ENCODE assay signal across 12 mouse cellular contexts in genomic region chr11:6790690-6791089, GRCm38 (mm10). TPM values are rescaled to one million over a fixed set of nuclear protein-coding genes. Genes with fewer than 3 reads are reported as not detected.
DNase-seq lines count a peak whose midpoint lies in the region; ATAC-seq and TF ChIP-seq lines count a peak whose summit lies in the region.
"Had no signal": no experiment of that assay in that cellular context is flagged by ENCODE, and none has a peak within 500 bp of the region (broad histone marks: within the 10 kb centered on the region; RNA-seq: fewer than 3 reads in every experiment).

No protein-coding gene starts in this region.

- no peaks in the 10 kb centered on the region for H3K9me3 ChIP-seq in kidney, postnatal 0 days (replicated peaks; ENCODE audit: low read length)
- H3K9me3 ChIP-seq in forebrain, embryonic 11.5 days (ENCODE audit: control insufficient read depth, low read length) = no peaks in the 10 kb centered on the region; the same call in 1 of the 2 replicates

- ATAC-seq in kidney, postnatal 0 days (replicated peaks; ENCODE audit: low FRiP score, low read depth) = no peak
- no peak for ATAC-seq in forebrain, embryonic 11.5 days (replicated peaks; ENCODE audit: low FRiP score)

- H3K9ac ChIP-seq in kidney, postnatal 0 days (ENCODE audit: low read depth, low read length) = no peak overlapping the region
- H3K9ac ChIP-seq in forebrain, embryonic 11.5 days (ENCODE audit: low read length) = no peak overlapping the region
- H3K9ac ChIP-seq: midbrain, embryonic 12.5 days had no signal

- no peak overlapping the region for H3K4me3 ChIP-seq in kidney, postnatal 0 days (replicated peaks; ENCODE audit: low read depth, low read length)
- H3K4me3 ChIP-seq in cortical plate, adult 2 months (ENCODE audit: insufficient read depth, low read length) = no peak overlapping the region
- no peak overlapping the region for H3K4me3 ChIP-seq in forebrain, embryonic 11.5 days (ENCODE audit: low read depth, low read length)
- H3K4me3 ChIP-seq: midbrain, embryonic 12.5 days had no signal

- TF ChIP-seq POLR2A in cortical plate, adult 2 months (IDR thresholded peaks at IDR 0.05; ENCODE audit: extremely low read depth, insufficient read depth, low read length) = no peak

- H3K36me3 ChIP-seq in kidney, postnatal 0 days (ENCODE audit: insufficient read depth, low read length) = no peaks in the 10 kb centered on the region
- H3K36me3 ChIP-seq in forebrain, embryonic 11.5 days (ENCODE audit: control insufficient read depth, insufficient read depth, low read length) = no peaks in the 10 kb centered on the region
- H3K36me3 ChIP-seq: midbrain, embryonic 12.5 days had no signal

- DNase-seq in adrenal gland, adult 8-10 months = peak; percentile 3
- DNase-seq in adrenal gland, adult 18-20 months (ENCODE audit: low spot score in 2 of 2) = no peak
- DNase-seq in kidney, postnatal 0 days (ENCODE audit: low spot score) = no peak
- no peak for DNase-seq in kidney, postnatal 14 days
- DNase-seq in 416B (ENCODE audit: low read depth) = peak; percentile 6
- DNase-seq in forebrain, embryonic 11.5 days (ENCODE audit: low spot score) = no peak
- DNase-seq in Muller cell, postnatal 12 days (ENCODE audit: inconsistent ontology term) = no peak

- WGBS in kidney, postnatal 0 days = 93% methylated on average over 3 of the region's 3 CpGs
- WGBS in forebrain, embryonic 11.5 days = 95% methylated on average over 3 of the region's 3 CpGs

- H3K27ac ChIP-seq in kidney, postnatal 0 days = no peak overlapping the region
- no peak overlapping the region for H3K27ac ChIP-seq in cortical plate, adult 2 months (ENCODE audit: insufficient read depth, low read length)
- H3K27ac ChIP-seq in forebrain, embryonic 11.5 days (ENCODE audit: low read depth, low read length) = no peak overlapping the region
- H3K27ac ChIP-seq: midbrain, embryonic 12.5 days had no signal

- no peaks in the 10 kb centered on the region for H3K4me1 ChIP-seq in kidney, postnatal 0 days (replicated peaks; ENCODE audit: insufficient read depth, low read length)
- H3K4me1 ChIP-seq in cortical plate, adult 2 months (ENCODE audit: control insufficient read depth, insufficient read depth, low read length) = no peaks in the 10 kb centered on the region
- no peaks in the 10 kb centered on the region for H3K4me1 ChIP-seq in forebrain, embryonic 11.5 days (replicated peaks; ENCODE audit: control insufficient read depth, insufficient read depth, low read length)
- H3K4me1 ChIP-seq: midbrain, embryonic 12.5 days had no signal

- no peaks in the 10 kb centered on the region for H3K27me3 ChIP-seq in kidney, postnatal 0 days (ENCODE audit: insufficient read depth, low read length)
- H3K27me3 ChIP-seq in forebrain, embryonic 11.5 days (ENCODE audit: control insufficient read depth, insufficient read depth, low read length) = no peaks in the 10 kb centered on the region
- H3K27me3 ChIP-seq: midbrain, embryonic 12.5 days had no signal

- no peak overlapping the region for H3K4me2 ChIP-seq in kidney, postnatal 0 days (ENCODE audit: low read length)
- H3K4me2 ChIP-seq in forebrain, embryonic 11.5 days (ENCODE audit: low read depth, low read length, severe bottlenecking) = no peak overlapping the region
- H3K4me2 ChIP-seq: midbrain, embryonic 12.5 days had no signal

- TF ChIP-seq CTCF in kidney, postnatal 0 days (IDR thresholded peaks at IDR 0.05; ENCODE audit: low read depth) = peak; percentile 47; the same call in 1 of the 2 replicates
- TF ChIP-seq CTCF in cortical plate, adult 2 months (IDR thresholded peaks at IDR 0.05; ENCODE audit: extremely low read depth, insufficient read depth, low read length) = 0 out of 2 replicates have a peak, but pooled peaks have one; percentile 11

RNA-seq across cellular contexts. Expression of gene Gm11983, which starts 46.8 kb away (rescaled TPM):
- total RNA-seq in adrenal gland, adult 8-10 months (2022) = not detected
- not detected for total RNA-seq in adrenal gland, adult 18-20 months (2021)
- polyA plus RNA-seq in kidney, postnatal 0 days (2015; fragmentation: Nextera tagmentation; extraction: Ambion mirVana) = not detected in 2 replicates
- polyA plus RNA-seq in cortical plate, adult 2 months (2012; rRNA removed) = 0.08 TPM in 1 of 2 replicates, not detected in the other
- not detected in 2 replicates for polyA plus RNA-seq in forebrain, embryonic 11.5 days (2014; fragmentation: Nextera tagmentation; extraction: Ambion mirVana)
- total RNA-seq: granulocyte monocyte progenitor cell, adult 5-6 weeks; left cerebral cortex, postnatal 25 days had no signal
- polyA plus RNA-seq: intestine, embryonic 14.5 days; midbrain, embryonic 12.5 days had no signal

Comparison
In these comparisons a context has a peak if more than half of its experiments do, and no peak if none do; other contexts are left out.
1. DNase-seq: peak in adrenal gland, adult 8-10 months (single experiment) and 416B (single experiment); none in adrenal gland, adult 18-20 months (0 of 2), kidney, postnatal 0 days (single experiment), kidney, postnatal 14 days (single experiment), forebrain, embryonic 11.5 days (single experiment) and Muller cell, postnatal 12 days (single experiment).